11 mouse cellular contexts compared by ENCODE assay signal in genomic region chr13:6837075-6837422, GRCm38 (mm10).
DNase-seq lines count a peak whose midpoint lies in the region; ATAC-seq and TF ChIP-seq lines count a peak whose summit lies in the region.
"Had no signal": no experiment of that assay in that cellular context is flagged by ENCODE, and none has a peak within 500 bp of the region (broad histone marks: within the 10 kb centered on the region; RNA-seq: fewer than 3 reads in every experiment).

No protein-coding gene starts in this region.

- H3K27me3 ChIP-seq in midbrain, embryonic 11.5 days (ENCODE audit: control insufficient read depth, insufficient read depth, low read length) = no peaks in the 10 kb centered on the region
- no peaks in the 10 kb centered on the region for H3K27me3 ChIP-seq in midbrain, embryonic 10.5 days (ENCODE audit: low read depth, poor library complexity, severe bottlenecking)
- H3K27me3 ChIP-seq in forebrain, embryonic 16.5 days (replicated peaks; ENCODE audit: control insufficient read depth, insufficient read depth, low read length) = no peaks in the 10 kb centered on the region
- H3K27me3 ChIP-seq in hindbrain, postnatal 0 days (ENCODE audit: insufficient read depth, low read length) = no peaks in the 10 kb centered on the region
- H3K27me3 ChIP-seq in stomach, embryonic 15.5 days (replicated peaks) = no peaks in the 10 kb centered on the region
- H3K27me3 ChIP-seq: limb, embryonic 13.5 days had no signal

- H3K9me3 ChIP-seq in midbrain, embryonic 11.5 days (ENCODE audit: control insufficient read depth, low read length) = no peaks in the 10 kb centered on the region
- no peaks in the 10 kb centered on the region for H3K9me3 ChIP-seq in midbrain, embryonic 10.5 days (replicated peaks)
- H3K9me3 ChIP-seq in forebrain, embryonic 16.5 days (ENCODE audit: control insufficient read depth, low read length) = no peaks in the 10 kb centered on the region
- no peaks in the 10 kb centered on the region for H3K9me3 ChIP-seq in hindbrain, postnatal 0 days (ENCODE audit: low read length)
- H3K9me3 ChIP-seq in stomach, embryonic 15.5 days = no peaks in the 10 kb centered on the region
- H3K9me3 ChIP-seq: limb, embryonic 13.5 days had no signal

- no peak overlapping the region for H3K4me2 ChIP-seq in midbrain, embryonic 11.5 days
- no peak overlapping the region for H3K4me2 ChIP-seq in forebrain, embryonic 16.5 days (ENCODE audit: low read length)
- no peak overlapping the region for H3K4me2 ChIP-seq in hindbrain, postnatal 0 days (ENCODE audit: low read depth, low read length)
- H3K4me2 ChIP-seq in stomach, embryonic 15.5 days = no peak overlapping the region
- H3K4me2 ChIP-seq: limb, embryonic 13.5 days had no signal

- DNase-seq in midbrain, embryonic 11.5 days (ENCODE audit: low spot score, missing footprints) = no peak
- DNase-seq in midbrain, embryonic 10.5 days (ENCODE audit: low spot score) = no peak
- no peak for DNase-seq in hindbrain, postnatal 0 days (ENCODE audit: low spot score)
- no peak for DNase-seq in left cerebral cortex, postnatal 36 days (ENCODE audit: low spot score in 2 of 2)
- DNase-seq in urinary bladder, adult 18-20 months (ENCODE audit: low spot score in 2 of 2) = no peak

- no peaks in the 10 kb centered on the region for H3K36me3 ChIP-seq in midbrain, embryonic 11.5 days (ENCODE audit: control insufficient read depth, insufficient read depth, low read length)
- no peaks in the 10 kb centered on the region for H3K36me3 ChIP-seq in midbrain, embryonic 10.5 days
- H3K36me3 ChIP-seq in forebrain, embryonic 16.5 days (ENCODE audit: control insufficient read depth, insufficient read depth) = no peaks in the 10 kb centered on the region
- H3K36me3 ChIP-seq in hindbrain, postnatal 0 days (ENCODE audit: insufficient read depth, low read length) = no peaks in the 10 kb centered on the region
- H3K36me3 ChIP-seq in stomach, embryonic 15.5 days = no peaks in the 10 kb centered on the region
- H3K36me3 ChIP-seq: limb, embryonic 13.5 days had no signal

- H3K9ac ChIP-seq in midbrain, embryonic 11.5 days (ENCODE audit: low read length) = no peak overlapping the region
- no peak overlapping the region for H3K9ac ChIP-seq in forebrain, embryonic 16.5 days (replicated peaks; ENCODE audit: low read depth, low read length)
- H3K9ac ChIP-seq in hindbrain, postnatal 0 days (replicated peaks; ENCODE audit: low read length) = no peak overlapping the region
- H3K9ac ChIP-seq in stomach, embryonic 15.5 days = no peak overlapping the region
- H3K9ac ChIP-seq: limb, embryonic 13.5 days; liver, postnatal 0 days had no signal

- intact Hi-C loops in left cerebral cortex, postnatal 36 days (cut with DNase I) = loop anchor here (10.0 kb wide), 2 partner anchors 1338 to 1948 kb away; no protein-coding TSS in a partner anchor

- WGBS in midbrain, embryonic 11.5 days = 58% methylated on average over 1 of the region's 1 CpGs
- WGBS in midbrain, embryonic 10.5 days = 78% methylated on average over 1 of the region's 1 CpGs
- WGBS in forebrain, embryonic 16.5 days = 77% methylated on average over 1 of the region's 1 CpGs
- 63% methylated on average over 1 of the region's 1 CpGs for WGBS in hindbrain, postnatal 0 days
- WGBS in stomach, embryonic 15.5 days = 45% methylated on average over 1 of the region's 1 CpGs

- no peaks in the 10 kb centered on the region for H3K4me1 ChIP-seq in midbrain, embryonic 11.5 days (ENCODE audit: control insufficient read depth, insufficient read depth, low read length)
- no peaks in the 10 kb centered on the region for H3K4me1 ChIP-seq in midbrain, embryonic 10.5 days
- no peaks in the 10 kb centered on the region; the same call in 1 of the 2 replicates for H3K4me1 ChIP-seq in forebrain, embryonic 16.5 days (replicated peaks; ENCODE audit: control insufficient read depth, insufficient read depth, low read length)
- H3K4me1 ChIP-seq in hindbrain, postnatal 0 days (ENCODE audit: insufficient read depth, low read length) = no peaks in the 10 kb centered on the region
- H3K4me1 ChIP-seq in stomach, embryonic 15.5 days = no peaks in the 10 kb centered on the region
- H3K4me1 ChIP-seq: limb, embryonic 13.5 days had no signal

- ATAC-seq in midbrain, embryonic 11.5 days (ENCODE audit: low FRiP score) = peak; percentile 23; the same call in 1 of the 2 replicates
- ATAC-seq in forebrain, embryonic 16.5 days = peak; percentile 32
- ATAC-seq in hindbrain, postnatal 0 days = peak; percentile 63
- 0 out of 2 replicates have a peak, but pooled peaks have one; percentile 58 for ATAC-seq in stomach, embryonic 15.5 days (ENCODE audit: insufficient read depth, low FRiP score, low read depth)
- ATAC-seq: inflammation-experienced regulatory T-cells, adult 6 months had no signal

- no peak overlapping the region for H3K4me3 ChIP-seq in midbrain, embryonic 11.5 days (ENCODE audit: low read depth, low read length)
- H3K4me3 ChIP-seq in midbrain, embryonic 10.5 days = no peak overlapping the region
- H3K4me3 ChIP-seq in forebrain, embryonic 16.5 days (replicated peaks; ENCODE audit: low read length) = no peak overlapping the region
- H3K4me3 ChIP-seq in hindbrain, postnatal 0 days (ENCODE audit: low read length) = no peak overlapping the region
- no peak overlapping the region for H3K4me3 ChIP-seq in stomach, embryonic 15.5 days (replicated peaks)
- H3K4me3 ChIP-seq: limb, embryonic 13.5 days had no signal

- no peak overlapping the region for H3K27ac ChIP-seq in midbrain, embryonic 11.5 days (ENCODE audit: low read depth, low read length)
- H3K27ac ChIP-seq in midbrain, embryonic 10.5 days (replicated peaks) = no peak overlapping the region
- no peak overlapping the region for H3K27ac ChIP-seq in forebrain, embryonic 16.5 days (ENCODE audit: low read length)
- H3K27ac ChIP-seq in hindbrain, postnatal 0 days = no peak overlapping the region
- no peak overlapping the region for H3K27ac ChIP-seq in stomach, embryonic 15.5 days
- H3K27ac ChIP-seq: limb, embryonic 13.5 days; macrophage had no signal

- no peak for TF ChIP-seq CTCF in hindbrain, postnatal 0 days (IDR thresholded peaks at IDR 0.05; ENCODE audit: low read depth)
